ENCODE assay signal across 25 mouse cellular contexts in the genomic region with DNA sequence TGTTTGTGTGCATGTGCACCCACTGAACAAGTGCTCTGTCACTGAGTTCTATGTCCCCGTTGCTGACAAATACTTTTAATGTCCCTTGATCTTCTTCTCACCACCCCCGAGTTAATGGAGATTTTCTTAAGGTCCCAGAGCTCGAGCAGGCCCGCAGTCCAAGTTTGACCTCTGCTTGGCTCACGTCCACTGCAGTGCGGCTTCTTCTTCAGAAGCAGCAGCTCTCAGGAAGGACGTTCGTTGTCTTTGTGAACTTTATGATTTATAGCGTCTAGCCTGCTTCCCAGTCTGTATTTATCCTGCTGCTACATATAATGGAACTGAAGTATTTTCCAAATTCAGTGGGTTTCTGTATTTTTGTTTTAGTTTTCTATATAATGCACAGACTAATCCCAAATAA. TPM values are rescaled to one million over a fixed set of nuclear protein-coding genes. Genes with fewer than 3 reads are reported as not detected.
A peak's percentile ranks its signal among the peaks of the same experiment; 100 is the strongest.
DNase-seq lines count a peak whose midpoint lies in the region; ATAC-seq and TF ChIP-seq lines count a peak whose summit lies in the region.
"Had no signal": no experiment of that assay in that cellular context is flagged by ENCODE, and none has a peak within 500 bp of the region (broad histone marks: within the 10 kb centered on the region; RNA-seq: fewer than 3 reads in every experiment).

No protein-coding gene starts in this region.

- H3K27me3 ChIP-seq in lung, embryonic 14.5 days (ENCODE audit: insufficient read depth, low read length): no peaks in the 10 kb centered on the region
- H3K27me3 ChIP-seq: embryonic facial prominence, embryonic 15.5 days; forebrain, embryonic 12.5 days; liver, embryonic 15.5 days; lung, embryonic 15.5 days; megakaryocyte, embryonic 14.5 days; midbrain, embryonic 12.5 days; neural tube, embryonic 13.5 days had no signal

- no peak for TF ChIP-seq CTCF in lung, embryonic 14.5 days (IDR thresholded peaks at IDR 0.05; ENCODE audit: low read depth)

- H3K27ac ChIP-seq in lung, embryonic 14.5 days (ENCODE audit: low read depth): no peak overlapping the region
- H3K27ac ChIP-seq: embryonic facial prominence, embryonic 10.5 days; embryonic facial prominence, embryonic 15.5 days; forebrain, embryonic 12.5 days; hindbrain, embryonic 10.5 days; liver, embryonic 15.5 days; lung, embryonic 15.5 days; midbrain, embryonic 12.5 days; neural tube, embryonic 13.5 days had no signal

- no peak overlapping the region for H3K4me2 ChIP-seq in lung, embryonic 14.5 days
- H3K4me2 ChIP-seq: embryonic facial prominence, embryonic 15.5 days; forebrain, embryonic 12.5 days; liver, embryonic 15.5 days; lung, embryonic 15.5 days; midbrain, embryonic 12.5 days; neural tube, embryonic 13.5 days had no signal

- H3K36me3 ChIP-seq in lung, embryonic 14.5 days (ENCODE audit: insufficient read depth): peaks cover 6% of the 10 kb centered on the region; the same call in 1 of the 2 replicates

- H3K4me3 ChIP-seq in lung, embryonic 14.5 days (ENCODE audit: low read depth, low read length): no peak overlapping the region
- H3K4me3 ChIP-seq: embryonic facial prominence, embryonic 10.5 days; embryonic facial prominence, embryonic 15.5 days; forebrain, embryonic 12.5 days; hindbrain, embryonic 10.5 days; liver, embryonic 15.5 days; lung, embryonic 15.5 days; midbrain, embryonic 12.5 days; neural tube, embryonic 13.5 days had no signal

- H3K9me3 ChIP-seq in lung, embryonic 14.5 days (ENCODE audit: low read depth, low read length): peaks cover 4% of the 10 kb centered on the region; the same call in 1 of the 2 replicates
- H3K9me3 ChIP-seq: liver, embryonic 15.5 days had no signal

- ATAC-seq in lung, embryonic 14.5 days (ENCODE audit: insufficient read depth): no peak
- ATAC-seq: CD4-positive, CD25-positive, alpha-beta regulatory T cell, adult 4 months; forebrain, postnatal 0 days; hindbrain, embryonic 16.5 days had no signal

- DNase-seq in heart, adult 11 months: peak; percentile 18
- DNase-seq in heart, adult 8-10 months (ENCODE audit: low spot score): no peak
- DNase-seq in lung, embryonic 14.5 days: peak; percentile 44
- DNase-seq in lung, postnatal 10 days: no peak
- peak; percentile 52 to 61 for DNase-seq in kidney, postnatal 25 days
- DNase-seq in left cerebral cortex, adult 18-20 months (ENCODE audit: low spot score in 2 of 2): no peak
- no peak for DNase-seq in liver
- DNase-seq: cerebellum, adult 8-10 months; cerebellum, postnatal 25 days; forebrain, postnatal 0 days; heart, postnatal 14 days; lung, postnatal 36 days; thymus, adult 2 months; thymus, postnatal 4 days had no signal

- H3K4me1 ChIP-seq in lung, embryonic 14.5 days (ENCODE audit: insufficient read depth): no peaks in the 10 kb centered on the region
- H3K4me1 ChIP-seq: embryonic facial prominence, embryonic 15.5 days; forebrain, embryonic 12.5 days; liver, embryonic 15.5 days; lung, embryonic 15.5 days; midbrain, embryonic 12.5 days; neural tube, embryonic 13.5 days had no signal

- WGBS in lung, embryonic 14.5 days: 58% methylated on average over 9 of the region's 9 CpGs

- no peak overlapping the region for H3K9ac ChIP-seq in lung, embryonic 14.5 days
- H3K9ac ChIP-seq: embryonic facial prominence, embryonic 15.5 days; forebrain, embryonic 12.5 days; forebrain, postnatal 0 days; liver, embryonic 15.5 days; lung, embryonic 15.5 days; midbrain, embryonic 12.5 days; neural tube, embryonic 13.5 days had no signal

RNA-seq across cellular contexts. Expression of gene Dera, which starts 44.9 kb away (rescaled TPM):
- total RNA-seq in heart, adult 8-10 months (2022): 10 to 100 TPM in 1 of 4 experiments, 1 to 10 TPM in 3; 3.7 to 11.8 (median 5.5) TPM
- 62.0 and 64.2 TPM in 2 replicates for polyA plus RNA-seq in lung, embryonic 14.5 days (2014; fragmentation: Nextera tagmentation; extraction: Ambion mirVana)
- 1 to 10 TPM; 1.9 to 3.9 TPM for total RNA-seq in left cerebral cortex, adult 18-20 months (2021)

Comparison
In these comparisons a context has a peak if more than half of its experiments do, and no peak if none do; other contexts are left out.
1. DNase-seq: peak in heart, adult 11 months (single experiment), lung, embryonic 14.5 days (single experiment) and kidney, postnatal 25 days (2 of 2); none in heart, adult 8-10 months (single experiment), lung, postnatal 10 days (single experiment), left cerebral cortex, adult 18-20 months (0 of 2) and liver (single experiment).